Mouse (Mus musculus): ENCODE results near the gene 1500015O10Rik. TPM values are rescaled to one million over a fixed set of nuclear protein-coding genes. Genes with fewer than 3 reads are reported as not detected.

1500015O10Rik gene
- total RNA-seq, 2 experiments from 2014 or later: 2.7 to 9.3 TPM

GRCm38 (mm10) chr1:43782680-43783079 lies 52.3 kb downstream of the 1500015O10Rik start:
- no peak for DNase-seq
- intact Hi-C loops (cut with DNase I): no loop called here
- no peak overlapping the region for H3K4me3 ChIP-seq
- no peak overlapping the region for H3K27ac ChIP-seq
- TF ChIP-seq CTCF (IDR thresholded peaks at IDR 0.05): no peak

- intact Hi-C loops (cut with DNase I): no loop called here
- no peak overlapping the region for H3K4me3 ChIP-seq
- DNase-seq: no peak
- H3K27ac ChIP-seq: no peak overlapping the region
- TF ChIP-seq CTCF (IDR thresholded peaks at IDR 0.05): no peak
Observed at GRCm38 (mm10) chr1:43783186-43783585, 52.8 kb downstream of the 1500015O10Rik start.

- no peak overlapping the region for H3K4me3 ChIP-seq
- TF ChIP-seq CTCF (IDR thresholded peaks at IDR 0.05): no peak
- intact Hi-C loops (cut with DNase I): no loop called here
Observed at GRCm38 (mm10) chr1:43785316-43785715, 54.9 kb downstream of the 1500015O10Rik start.

GRCm38 (mm10) chr1:43786711-43787110 lies 56.3 kb downstream of the 1500015O10Rik start:
- H3K4me3 ChIP-seq: no peak overlapping the region
- no peak for TF ChIP-seq CTCF (IDR thresholded peaks at IDR 0.05)
- DNase-seq: no peak
- intact Hi-C loops (cut with DNase I): no loop called here
- no peak overlapping the region for H3K27ac ChIP-seq

More at GRCm38 (mm10) chr1:43785316-43785715, 54.9 kb downstream of the 1500015O10Rik start:
- H3K27ac ChIP-seq: no peak overlapping the region
- no peak for DNase-seq

- no peak for DNase-seq
- Histone ChIP-seq H3K4me3 (no peak overlapping the region), H3K27ac (no peak overlapping the region)
- intact Hi-C loops (cut with DNase I): no loop called here
- no peak for TF ChIP-seq CTCF (IDR thresholded peaks at IDR 0.05)
Observed at GRCm38 (mm10) chr1:43789765-43790164, 59.4 kb downstream of the 1500015O10Rik start.

Other genes with a start within 250 kb of the 1500015O10Rik start
- gene Uxs1, start 97.2 kb downstream of the 1500015O10Rik start, total RNA-seq (2021): 1 to 10 TPM; 9.2 to 10.0 TPM
- gene Tpp2, start 203.0 kb downstream of the 1500015O10Rik start, total RNA-seq (2021): 10 to 100 TPM; 39.9 to 40.5 TPM

Data from gastrocnemius, adult 2 months (tissue).